Mouse (Mus musculus): ENCODE measurements at regions not wholly inside any gene's neighbourhood (a gene's known extent, or its start where the extent isn't known, plus 50 kb on each side); places are given as distances from the start of the nearest gene placed in this dataset.

GRCm38 (mm10) chr3:58110911-58111476 is 263.1 kb upstream of the Pfn2 start:
- TF ChIP-seq POLR2A (IDR thresholded peaks at IDR 0.05; ENCODE audit: insufficient read depth, low read depth, low read length) (no peak), CTCF (IDR thresholded peaks at IDR 0.05) (no peak)
